Mouse (Mus musculus): ENCODE measurements around the gene Gbe1.

- no peak; the same call in 1 of the 2 replicates for TF ChIP-seq CTCF (IDR thresholded peaks at IDR 0.05; ENCODE audit: low read depth)
- no peak for TF ChIP-seq EP300 (IDR thresholded peaks at IDR 0.05; ENCODE audit: low read depth)
Observed at GRCm38 (mm10) chr16:70353058-70353457, 39.3 kb downstream of the Gbe1 start.

Measured in liver, embryonic 14.5 days (tissue).